Mouse (Mus musculus) neural tube, embryonic 11.5 days (tissue): Measurements from ENCODE around the gene Gm45717. TPM values are rescaled to one million over a fixed set of nuclear protein-coding genes. Genes with fewer than 3 reads are reported as not detected.
A peak's percentile ranks its signal among the peaks of the same experiment; 100 is the strongest.

Experiments used
- ATAC-seq: fragments of 200-750 bp; cut with Nextera tagmentation; 2 replicates; pipeline ENCODE4 v1.8.0; 2017; ENCODE audit warnings: moderate number of reproducible peaks, mild to moderate bottlenecking, moderate TSS enrichment, moderate library complexity; ENCODE audit not compliant: insufficient read depth, low FRiP score, low TSS enrichment
- DNase-seq: peaks from one replicate; pipeline ENCODE4 v3.0.0-alpha.2; 2015; ENCODE audit warnings: low spot score
- H3K27ac ChIP-seq: fragments of 300-500 bp; sonication (generic); 2 replicates; pipeline ENCODE4 v1.5.1; 2014; ENCODE audit warnings: low read depth, mild to moderate bottlenecking, low read length
- H3K27me3 ChIP-seq: fragments of 300-500 bp; sonication (generic); 2 replicates; pipeline ENCODE4 v1.6.1; 2014; ENCODE audit warnings: mild to moderate bottlenecking, low read length, mixed read lengths; ENCODE audit not compliant: control insufficient read depth, insufficient read depth
- H3K36me3 ChIP-seq: fragments of 300-500 bp; sonication (generic); 2 replicates; pipeline ENCODE4 v1.6.1; 2014; ENCODE audit warnings: mild to moderate bottlenecking, low read length, moderate library complexity, mixed read lengths; ENCODE audit not compliant: control insufficient read depth, insufficient read depth
- H3K4me1 ChIP-seq: fragments of 300-500 bp; sonication (generic); 2 replicates; pipeline ENCODE4 v1.6.1; 2014; ENCODE audit warnings: low read length, mixed read lengths; ENCODE audit not compliant: control insufficient read depth, insufficient read depth
- H3K4me2 ChIP-seq: fragments of 300-500 bp; sonication (generic); 2 replicates; pipeline ENCODE4 v1.6.1; 2014; ENCODE audit warnings: low read depth, mild to moderate bottlenecking, moderate library complexity
- H3K4me3 ChIP-seq: fragments of 300-500 bp; sonication (generic); 2 replicates; pipeline ENCODE4 v1.5.1; 2014; ENCODE audit warnings: low read depth, low read length
- H3K9ac ChIP-seq: fragments of 300-500 bp; sonication (generic); 2 replicates; pipeline ENCODE4 v1.6.1; 2014; ENCODE audit warnings: mild to moderate bottlenecking, low read length
- H3K9me3 ChIP-seq: fragments of 300-500 bp; sonication (generic); 2 replicates; pipeline ENCODE4 v1.6.1; 2016; ENCODE audit warnings: low read length; ENCODE audit not compliant: control insufficient read depth
- WGBS: fragments of 180-500 bp; shearing (Covaris S2); extraction: QIAGEN DNeasy Blood & Tissue Kit; methylation state at CpG from one replicate; pipeline ENCODE4 v1.1.7; 2014; 5-methylcytosine and 5-hydroxymethylcytosine counted together
- polyA plus RNA-seq: library from polyadenylated mRNA; unstranded; fragments of >200 nt; fragmentation: Nextera tagmentation; extraction: Ambion mirVana; gene quantifications from 2 replicates; pipeline ENCODE4 v1.2.1, GENCODE M21; 2014

Gene Gm45717
- polyA plus RNA-seq, 1 experiment from 2014 or later, result 0.69 TPM

DNA sequence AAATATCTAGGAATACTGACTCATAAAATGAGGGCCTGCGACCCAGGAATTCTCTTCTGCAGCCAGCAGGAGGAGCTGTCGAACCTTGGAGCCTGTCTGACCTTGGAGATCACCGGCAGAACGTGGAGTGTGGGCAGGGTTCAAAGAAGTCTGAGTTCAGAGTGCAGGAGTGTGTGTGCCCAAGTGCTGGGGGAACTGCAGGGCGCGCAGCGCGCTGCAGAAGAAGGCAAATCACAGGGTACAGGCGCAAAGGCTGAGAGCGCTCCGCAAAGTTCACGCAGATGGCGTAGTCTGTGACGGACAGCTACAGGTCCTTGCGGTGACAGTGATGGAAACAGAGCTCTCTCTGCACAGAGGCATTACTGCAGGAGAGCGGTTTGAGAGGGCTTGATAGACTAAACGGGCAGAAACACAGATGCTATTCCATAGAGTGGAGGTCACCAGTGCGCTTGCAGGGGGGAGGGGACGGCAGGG lies 47.1 kb downstream of the Gm45717 start:
- DNase-seq (peak; percentile 83), ATAC-seq (peak; percentile 58; the same call in 1 of the 2 replicates)
- Histone ChIP-seq H3K27ac (no peak overlapping the region), H3K4me3 (peak overlapping the region; percentile 25), H3K4me2 (peak overlapping the region; percentile 70), H3K36me3 (no peaks in the 10 kb centered on the region), H3K9ac (no peak overlapping the region), H3K4me1 (no peaks in the 10 kb centered on the region), H3K27me3 (no peaks in the 10 kb centered on the region), H3K9me3 (no peaks in the 10 kb centered on the region)
- 2% methylated on average over 19 of the region's 19 CpGs for WGBS

DNA sequence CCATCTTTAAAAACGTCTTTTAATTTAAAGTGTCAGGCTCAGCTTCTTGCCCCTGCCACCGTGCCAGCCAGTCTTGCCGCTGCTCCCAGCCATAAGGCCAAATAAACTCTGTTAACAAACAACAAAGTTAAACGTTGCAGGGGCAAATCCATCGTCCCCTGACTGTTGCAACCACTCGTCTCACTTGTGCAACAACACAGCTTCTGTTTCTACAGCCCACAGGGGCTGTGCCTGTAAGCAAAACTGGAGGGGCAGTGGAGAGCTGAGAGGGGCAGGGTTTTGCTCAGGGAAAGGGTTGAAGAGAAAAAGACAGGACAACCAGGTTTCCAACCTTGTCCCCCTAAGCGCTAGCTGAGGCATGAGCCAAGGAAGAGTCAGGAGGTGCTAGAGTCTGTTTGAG lies 47.6 kb downstream of the Gm45717 start:
- Histone ChIP-seq H3K4me2 (no peak overlapping the region), H3K4me1 (no peaks in the 10 kb centered on the region), H3K36me3 (no peaks in the 10 kb centered on the region), H3K4me3 (no peak overlapping the region), H3K9me3 (no peaks in the 10 kb centered on the region), H3K9ac (no peak overlapping the region), H3K27ac (no peak overlapping the region), H3K27me3 (no peaks in the 10 kb centered on the region)
- WGBS, result 49% methylated on average over 7 of the region's 7 CpGs
- ATAC-seq, result 0 out of 2 replicates have a peak, but pooled peaks have one; percentile 4
- DNase-seq, result no peak

DNA sequence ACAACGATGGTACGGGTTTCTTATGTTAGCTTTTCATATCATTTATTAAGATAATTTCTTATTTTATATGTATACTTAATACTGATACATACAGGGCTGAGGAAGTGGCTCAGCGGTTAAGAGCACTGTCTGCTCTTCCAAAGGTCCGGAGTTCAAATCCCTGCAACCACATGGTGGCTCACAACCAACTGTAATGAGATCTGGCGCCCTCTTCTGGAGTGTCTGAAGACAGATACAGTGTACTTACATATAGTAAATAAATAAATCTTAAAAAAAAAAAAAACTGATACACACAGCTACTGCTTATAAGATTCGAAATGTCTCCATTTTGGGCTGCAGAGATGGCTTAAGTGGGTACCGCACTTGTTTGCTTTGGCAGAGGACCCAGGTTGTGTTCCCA lies 48.0 kb downstream of the Gm45717 start:
- DNase-seq (no peak), ATAC-seq (no peak)
- no peak overlapping the region for H3K4me3 ChIP-seq
- no peaks in the 10 kb centered on the region for H3K4me1 ChIP-seq
- H3K9ac ChIP-seq, result no peak overlapping the region
- H3K27me3 ChIP-seq, result no peaks in the 10 kb centered on the region
- no peak overlapping the region for H3K27ac ChIP-seq
- 85% methylated on average over 7 of the region's 7 CpGs for WGBS
- H3K9me3 ChIP-seq, result no peaks in the 10 kb centered on the region
- no peaks in the 10 kb centered on the region for H3K36me3 ChIP-seq
- H3K4me2 ChIP-seq, result no peak overlapping the region

DNA sequence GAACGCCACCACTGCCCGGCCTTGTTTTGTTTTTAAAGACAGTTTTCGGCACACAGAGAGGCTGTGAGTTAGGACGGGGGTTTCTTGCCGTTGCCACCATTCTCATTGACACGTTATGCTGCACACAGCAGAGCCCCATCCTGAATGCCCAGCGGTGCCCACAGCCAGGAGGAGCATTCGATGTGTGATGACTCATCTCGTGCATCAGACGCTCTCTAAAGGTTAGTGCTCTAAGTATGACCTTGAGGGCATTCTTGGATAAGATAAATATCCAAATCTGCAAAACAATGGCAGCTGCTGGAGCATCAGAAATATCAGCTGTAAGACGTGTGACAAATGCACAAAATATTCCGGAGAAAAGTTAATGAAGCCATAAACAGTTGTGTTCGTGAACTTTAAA lies 48.6 kb downstream of the Gm45717 start:
- Histone ChIP-seq H3K4me2 (no peak overlapping the region), H3K36me3 (no peaks in the 10 kb centered on the region), H3K9me3 (no peaks in the 10 kb centered on the region), H3K27me3 (no peaks in the 10 kb centered on the region), H3K4me1 (no peaks in the 10 kb centered on the region), H3K9ac (no peak overlapping the region), H3K27ac (no peak overlapping the region), H3K4me3 (no peak overlapping the region)
- ATAC-seq (no peak), DNase-seq (no peak)
- 87% methylated on average over 13 of the region's 13 CpGs for WGBS

DNA sequence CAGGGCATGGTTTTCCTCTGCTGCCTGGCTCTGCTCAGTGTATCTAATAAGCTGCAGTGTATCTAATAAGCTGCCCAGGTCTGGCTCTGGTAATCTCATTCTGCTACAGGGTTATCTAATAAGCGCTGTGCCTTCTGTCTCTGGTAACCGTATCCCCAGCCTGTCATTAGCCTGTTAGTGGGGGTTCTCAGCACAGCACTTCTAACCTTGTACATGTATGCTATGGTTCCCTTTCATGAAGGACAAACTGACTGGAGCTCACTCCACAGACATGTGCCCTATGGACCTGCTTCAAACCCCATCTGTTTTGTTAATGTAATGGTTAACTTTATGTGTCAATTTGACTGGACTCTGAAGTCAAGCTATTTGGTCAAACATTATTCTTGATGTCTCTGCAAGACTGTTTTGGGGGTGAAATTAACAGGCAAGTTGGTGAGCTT lies 50.1 kb downstream of the Gm45717 start:
- Histone ChIP-seq H3K9me3 (no peaks in the 10 kb centered on the region), H3K4me2 (no peak overlapping the region), H3K27me3 (no peaks in the 10 kb centered on the region), H3K9ac (no peak overlapping the region), H3K27ac (no peak overlapping the region), H3K4me1 (no peaks in the 10 kb centered on the region), H3K4me3 (no peak overlapping the region), H3K36me3 (no peaks in the 10 kb centered on the region)
- 89% methylated on average over 2 of the region's 2 CpGs for WGBS
- no peak for DNase-seq
- ATAC-seq, result no peak

DNA sequence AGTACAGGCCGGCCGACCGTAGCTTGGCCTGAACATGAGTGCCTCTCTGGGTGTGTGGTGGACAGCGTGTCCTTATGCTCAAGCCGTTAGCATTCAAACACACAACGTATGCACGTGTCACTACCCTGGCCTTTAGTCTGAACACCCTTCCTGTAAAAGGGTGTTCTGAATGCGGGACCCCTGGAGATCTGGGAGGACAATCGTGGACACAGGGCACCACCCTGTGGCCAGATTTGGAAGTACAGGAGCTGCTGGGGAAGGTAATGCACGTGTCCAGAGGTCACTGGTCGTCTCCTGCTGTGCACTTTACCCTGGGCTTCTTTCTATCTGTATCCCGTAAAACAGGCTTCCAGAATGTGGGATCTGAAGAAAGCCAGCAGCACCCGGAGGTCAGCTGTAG lies 52.5 kb downstream of the Gm45717 start:
- no peak overlapping the region for H3K27ac ChIP-seq
- 26% methylated on average over 13 of the region's 13 CpGs for WGBS
- H3K36me3 ChIP-seq, result no peaks in the 10 kb centered on the region
- H3K4me2 ChIP-seq, result no peak overlapping the region
- no peaks in the 10 kb centered on the region for H3K9me3 ChIP-seq
- DNase-seq (peak; percentile 82), ATAC-seq (no peak)
- no peak overlapping the region for H3K9ac ChIP-seq
- H3K4me3 ChIP-seq, result no peak overlapping the region
- H3K4me1 ChIP-seq, result no peaks in the 10 kb centered on the region
- no peaks in the 10 kb centered on the region for H3K27me3 ChIP-seq

DNA sequence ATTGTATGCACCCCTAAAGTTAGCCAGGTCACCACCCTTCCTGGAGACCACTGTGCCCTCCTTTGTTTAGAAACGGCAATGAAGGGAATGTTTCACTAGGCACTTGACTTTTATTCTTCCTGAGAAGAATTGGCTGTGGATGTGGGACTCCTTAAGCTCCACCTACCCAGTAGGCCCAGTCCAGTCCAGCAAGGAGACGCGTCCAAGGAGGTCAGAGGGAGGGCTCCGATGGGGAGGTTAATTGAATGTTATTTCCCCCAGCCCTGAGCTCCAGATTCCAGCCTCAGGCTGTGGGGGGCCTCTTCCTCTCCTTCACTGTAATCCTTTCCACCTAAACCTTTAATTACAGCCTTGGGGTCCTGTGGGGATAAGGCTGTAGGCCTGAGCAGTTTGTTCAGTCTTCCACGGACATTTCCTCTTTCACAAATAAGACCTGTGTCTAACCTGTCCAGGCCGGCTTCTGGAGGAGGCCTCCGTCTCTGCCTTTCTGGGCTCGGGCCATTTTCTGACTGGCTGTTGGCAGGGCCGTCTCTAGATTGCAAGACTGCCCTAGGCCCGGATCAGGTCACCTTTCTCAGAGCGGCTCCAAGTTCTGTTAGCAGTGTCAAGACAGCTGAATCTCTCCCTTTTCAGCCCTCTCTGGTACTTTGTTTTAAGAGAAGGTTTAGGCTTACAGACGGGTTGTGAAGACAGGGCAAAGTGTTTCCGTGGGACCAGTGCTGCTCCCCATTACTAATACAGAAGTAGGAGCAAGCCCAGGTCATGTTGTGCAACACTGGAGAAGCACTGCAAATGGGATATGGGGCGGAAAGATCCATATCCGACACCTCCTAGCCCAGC lies 53.5 kb downstream of the Gm45717 start:
- Histone ChIP-seq H3K4me3 (no peak overlapping the region), H3K9ac (no peak overlapping the region), H3K27ac (no peak overlapping the region), H3K27me3 (no peaks in the 10 kb centered on the region), H3K4me1 (no peaks in the 10 kb centered on the region), H3K36me3 (peaks cover 3% of the 10 kb centered on the region; the same call in 1 of the 2 replicates), H3K4me2 (no peak overlapping the region), H3K9me3 (no peaks in the 10 kb centered on the region)
- WGBS, result 82% methylated on average over 15 of the region's 15 CpGs
- no peak for ATAC-seq
- no peak for DNase-seq

DNA sequence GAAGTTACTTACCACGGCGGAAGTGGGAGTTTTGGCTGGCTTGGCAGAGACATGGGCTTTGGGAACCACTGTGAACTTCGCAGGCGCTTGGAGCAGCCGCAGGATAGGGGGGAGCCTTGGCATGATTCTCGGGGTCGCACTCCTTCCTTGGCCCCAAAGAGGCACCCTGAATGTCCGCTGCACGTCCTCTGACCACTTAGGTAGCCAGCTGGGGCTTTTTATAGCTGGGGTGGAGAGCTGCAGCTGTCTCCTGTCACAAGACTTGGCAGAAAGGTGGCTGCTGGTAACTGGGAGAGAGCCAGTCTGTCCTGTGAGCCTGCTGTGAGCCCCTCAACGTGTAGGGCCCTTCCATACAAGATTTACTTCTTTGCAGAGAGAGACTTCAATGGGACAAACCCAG lies 55.5 kb downstream of the Gm45717 start, which contains the start of gene Cox8b:
TSS of gene Cox8b (minus strand) at position 227 of the 400 bp plus-strand sequence.
- H3K4me2 ChIP-seq, result no peak within 1 kb of the TSS
- WGBS, result 82% methylated on average over 10 of the region's 10 CpGs
- H3K4me1 ChIP-seq, result no peaks in the 10 kb centered on the region
- H3K27me3 ChIP-seq, result no peaks in the 10 kb centered on the region
- H3K4me3 ChIP-seq, result no peak within 1 kb of the TSS
- ATAC-seq (no peak), DNase-seq (no peak)
- H3K36me3 ChIP-seq, result peaks cover 6% of the 10 kb centered on the region
- no peak within 1 kb of the TSS; the same call in 1 of the 2 replicates for H3K9ac ChIP-seq
- H3K27ac ChIP-seq, result no peak within 1 kb of the TSS
- no peaks in the 10 kb centered on the region for H3K9me3 ChIP-seq
